Mouse (Mus musculus): Measurements from ENCODE around the gene Mthfs. TPM values are rescaled to one million over a fixed set of nuclear protein-coding genes. Genes with fewer than 3 reads are reported as not detected.
"Not testable (repeated sequence)": the region's sequence is repeated elsewhere in the genome, so short reads cannot be mapped to it uniquely, and the experiment has no call there.

The Mthfs gene
- 25.2 and 27.5 TPM in 2 replicates for polyA plus RNA-seq (2016; fragmentation: Nextera tagmentation; extraction: Ambion mirVana)

DNA sequence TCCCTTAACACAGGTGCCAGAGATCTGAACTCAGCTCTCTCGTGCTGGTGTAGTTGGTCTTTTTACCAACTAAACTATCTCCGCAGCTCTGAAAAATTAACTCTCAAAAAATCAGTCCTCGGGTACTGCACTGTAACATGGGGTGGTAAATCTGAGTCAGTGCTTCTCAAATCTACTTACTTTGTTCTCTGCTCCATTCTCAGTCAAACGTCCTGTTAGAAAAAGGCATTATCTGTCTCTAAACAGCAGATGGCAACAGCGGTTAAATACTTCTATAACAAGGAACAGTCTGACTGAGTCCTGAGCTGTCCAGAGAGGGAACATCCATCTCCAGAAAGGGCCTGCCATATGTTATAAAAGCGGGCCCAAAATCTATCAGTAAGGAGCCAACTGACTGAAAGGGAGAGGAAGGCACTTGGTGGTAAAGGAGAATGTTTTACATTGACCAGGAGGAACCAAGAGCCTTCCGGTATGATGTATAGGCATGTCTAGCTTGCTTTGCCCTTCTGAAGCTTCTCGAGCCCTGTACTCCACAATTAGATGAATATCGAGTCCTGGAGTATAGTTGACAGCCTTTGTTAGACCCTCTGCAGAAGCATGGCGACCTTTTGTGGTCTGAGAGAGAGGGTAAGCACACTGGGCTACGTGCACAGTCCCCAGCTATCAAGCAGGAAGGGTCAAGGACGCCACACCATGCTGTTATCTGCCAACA lies at the start of gene Mthfs:
Gene Mthfs, plus strand, starts transcription at position 324 of the 712 bp plus-strand sequence.
- WGBS: 26% methylated on average over 10 of the region's 12 CpGs

DNA sequence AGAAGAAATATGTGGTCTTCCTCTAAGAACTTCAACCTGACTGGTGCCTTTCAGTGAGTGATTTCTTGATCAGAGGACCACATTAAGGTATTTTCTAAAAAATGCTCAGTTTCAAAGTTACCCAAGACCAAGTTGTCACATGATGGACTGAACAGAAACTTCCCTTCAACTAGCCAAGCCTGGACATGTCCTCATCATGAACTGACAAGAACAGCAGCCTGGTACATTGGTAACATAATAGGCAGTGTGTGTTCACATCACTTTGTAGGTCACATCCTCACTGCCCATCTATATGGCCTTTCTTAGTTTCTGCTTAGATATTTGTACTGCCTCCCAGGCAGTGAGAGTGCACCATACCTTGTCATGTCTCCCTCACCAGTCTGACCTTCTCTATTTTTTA lies 37.9 kb upstream of the Mthfs start:
- H3K4me1 ChIP-seq: not testable (repeated sequence)

More for the DNA sequence above, at the start of gene Mthfs:
- H3K9me3 ChIP-seq, H3K27me3 ChIP-seq, H3K9ac ChIP-seq, H3K4me1 ChIP-seq, H3K36me3 ChIP-seq: not testable (repeated sequence)
- Histone ChIP-seq H3K4me2 (replicated peaks) (peak within 1 kb of the TSS; percentile 40), H3K27ac (peak within 1 kb of the TSS; percentile 74; the same call in 1 of the 2 replicates), H3K4me3 (peak within 1 kb of the TSS; percentile 32)
- ATAC-seq (ENCODE audit: insufficient number of reproducible peaks, insufficient read depth, low FRiP score, low TSS enrichment): peak; percentile 65; the same call in 1 of the 2 replicates

GRCm38 (mm10) chr9:89178833-89179232 lies 31.6 kb upstream of the Mthfs start:
- not testable (repeated sequence) for H3K4me1 ChIP-seq; H3K4me2 ChIP-seq (replicated peaks); H3K36me3 ChIP-seq; H3K27me3 ChIP-seq; H3K9ac ChIP-seq; H3K4me3 ChIP-seq; ATAC-seq (ENCODE audit: insufficient number of reproducible peaks, insufficient read depth, low FRiP score, low TSS enrichment); H3K27ac ChIP-seq; H3K9me3 ChIP-seq
- 36% methylated on average over 2 of the region's 3 CpGs for WGBS

More for the DNA sequence above, 37.9 kb upstream of the Mthfs start:
- not testable (repeated sequence) for H3K9me3 ChIP-seq; H3K27ac ChIP-seq; H3K27me3 ChIP-seq; H3K36me3 ChIP-seq; H3K4me3 ChIP-seq; ATAC-seq (ENCODE audit: insufficient number of reproducible peaks, insufficient read depth, low FRiP score, low TSS enrichment); H3K9ac ChIP-seq; H3K4me2 ChIP-seq (replicated peaks)

DNA sequence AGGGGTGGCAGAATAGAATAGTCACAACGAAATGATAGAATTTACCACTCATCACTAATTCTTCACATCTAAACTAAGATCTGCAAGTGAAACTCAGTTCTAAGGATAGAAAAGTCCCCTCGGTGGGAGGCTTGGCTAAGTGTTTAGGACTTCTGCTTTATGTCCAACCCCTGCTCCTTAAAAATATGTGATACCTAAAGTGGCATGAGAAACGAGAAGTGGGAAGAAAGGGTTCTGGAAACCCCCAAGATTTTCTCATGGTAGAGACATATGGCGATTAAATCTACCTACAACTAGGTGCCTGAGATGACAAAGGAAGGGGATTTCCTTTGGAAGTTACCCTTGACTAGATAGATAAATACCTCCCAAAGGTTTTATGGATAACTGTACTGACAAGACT lies 31.0 kb upstream of the Mthfs start:
- not testable (repeated sequence) for H3K36me3 ChIP-seq; H3K4me1 ChIP-seq; H3K4me2 ChIP-seq (replicated peaks); H3K27ac ChIP-seq; H3K4me3 ChIP-seq; H3K9ac ChIP-seq; H3K27me3 ChIP-seq; H3K9me3 ChIP-seq; ATAC-seq (ENCODE audit: insufficient number of reproducible peaks, insufficient read depth, low FRiP score, low TSS enrichment)
- 78% methylated on average over 4 of the region's 4 CpGs for WGBS

- H3K27me3 ChIP-seq; H3K4me1 ChIP-seq; H3K36me3 ChIP-seq; H3K4me2 ChIP-seq (replicated peaks); ATAC-seq (ENCODE audit: insufficient number of reproducible peaks, insufficient read depth, low FRiP score, low TSS enrichment); H3K27ac ChIP-seq; H3K4me3 ChIP-seq; H3K9ac ChIP-seq; H3K9me3 ChIP-seq: not testable (repeated sequence)
- WGBS: 77% methylated on average over 15 of the region's 15 CpGs
Measured at GRCm38 (mm10) chr9:89187006-89187405, 23.5 kb upstream of the Mthfs start.

DNA sequence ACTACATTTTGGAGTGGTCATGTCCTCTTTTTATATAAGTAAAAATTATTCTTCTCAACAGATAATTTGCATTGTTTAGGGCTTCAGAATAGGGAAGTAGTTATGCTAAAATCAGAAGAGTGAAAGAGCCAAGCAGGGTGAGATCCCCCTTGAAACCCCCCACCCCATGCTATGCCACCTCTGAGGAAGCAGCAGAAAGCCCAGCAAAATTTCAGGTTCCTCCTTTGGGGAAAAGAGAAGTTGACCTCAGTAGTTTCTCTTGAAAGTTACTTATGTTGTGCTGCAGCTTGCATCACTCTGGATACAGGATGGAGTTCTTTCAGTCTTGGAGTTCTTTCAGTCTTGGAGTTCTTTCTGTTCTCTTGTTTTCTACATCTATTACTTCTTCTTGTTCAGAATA lies 15.0 kb upstream of the Mthfs start:
- H3K27me3 ChIP-seq; H3K36me3 ChIP-seq; H3K9ac ChIP-seq; H3K9me3 ChIP-seq; H3K4me3 ChIP-seq; ATAC-seq (ENCODE audit: insufficient number of reproducible peaks, insufficient read depth, low FRiP score, low TSS enrichment); H3K4me1 ChIP-seq; H3K4me2 ChIP-seq (replicated peaks); H3K27ac ChIP-seq: not testable (repeated sequence)

DNA sequence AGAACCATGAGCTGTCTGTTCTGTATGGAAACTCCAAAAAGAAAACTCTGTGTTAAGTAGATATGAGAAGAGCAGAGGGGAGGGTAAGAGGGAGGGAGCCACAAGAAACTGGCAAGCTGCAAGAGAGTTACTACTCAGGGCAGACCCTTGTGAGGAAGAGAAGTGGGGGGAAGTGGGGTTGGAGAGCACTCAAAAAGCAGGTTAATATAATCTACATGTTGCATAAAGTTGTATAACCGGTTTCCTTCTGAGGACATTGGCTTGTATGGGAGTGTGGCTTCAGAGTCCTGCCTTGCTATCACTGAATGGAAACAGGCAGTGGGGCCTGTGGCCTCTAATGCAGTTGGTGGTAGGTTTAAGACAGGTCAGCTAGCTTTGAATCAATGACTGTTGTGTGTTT lies 13.0 kb upstream of the Mthfs start:
- H3K36me3 ChIP-seq; H3K27me3 ChIP-seq; H3K4me1 ChIP-seq; H3K4me3 ChIP-seq; H3K9me3 ChIP-seq; ATAC-seq (ENCODE audit: insufficient number of reproducible peaks, insufficient read depth, low FRiP score, low TSS enrichment); H3K27ac ChIP-seq; H3K4me2 ChIP-seq (replicated peaks); H3K9ac ChIP-seq: not testable (repeated sequence)
- WGBS: 90% methylated on average over 1 of the region's 1 CpGs

- not testable (repeated sequence) for H3K27ac ChIP-seq; H3K4me1 ChIP-seq; ATAC-seq (ENCODE audit: insufficient number of reproducible peaks, insufficient read depth, low FRiP score, low TSS enrichment); H3K4me2 ChIP-seq (replicated peaks); H3K9ac ChIP-seq; H3K9me3 ChIP-seq; H3K4me3 ChIP-seq; H3K27me3 ChIP-seq; H3K36me3 ChIP-seq
- 89% methylated on average over 3 of the region's 3 CpGs for WGBS
Measured at GRCm38 (mm10) chr9:89198349-89198748, 12.1 kb upstream of the Mthfs start.

- H3K27me3 ChIP-seq; H3K27ac ChIP-seq; ATAC-seq (ENCODE audit: insufficient number of reproducible peaks, insufficient read depth, low FRiP score, low TSS enrichment); H3K4me1 ChIP-seq; H3K4me3 ChIP-seq; H3K36me3 ChIP-seq; H3K4me2 ChIP-seq (replicated peaks); H3K9me3 ChIP-seq; H3K9ac ChIP-seq: not testable (repeated sequence)
- WGBS: 90% methylated on average over 5 of the region's 5 CpGs
Measured at GRCm38 (mm10) chr9:89198969-89199416, 11.5 kb upstream of the Mthfs start, which contains the start of the genes Bcl2a1b and Gm29094. Gene Bcl2a1b, plus strand, starts transcription at chr9:89199209. Gene Gm29094, plus strand, starts transcription at chr9:89199379.

- not testable (repeated sequence) for H3K4me2 ChIP-seq (replicated peaks); ATAC-seq (ENCODE audit: insufficient number of reproducible peaks, insufficient read depth, low FRiP score, low TSS enrichment); H3K27me3 ChIP-seq; H3K9ac ChIP-seq; H3K9me3 ChIP-seq; H3K36me3 ChIP-seq; H3K4me1 ChIP-seq; H3K27ac ChIP-seq; H3K4me3 ChIP-seq
Measured at GRCm38 (mm10) chr9:89202256-89202655, 8.2 kb upstream of the Mthfs start.

GRCm38 (mm10) chr9:89208939-89209338 lies 1.5 kb upstream of the Mthfs start:
- H3K4me2 ChIP-seq (replicated peaks); H3K4me1 ChIP-seq; H3K4me3 ChIP-seq; H3K9ac ChIP-seq; ATAC-seq (ENCODE audit: insufficient number of reproducible peaks, insufficient read depth, low FRiP score, low TSS enrichment); H3K9me3 ChIP-seq; H3K27ac ChIP-seq; H3K36me3 ChIP-seq; H3K27me3 ChIP-seq: not testable (repeated sequence)
- WGBS: 82% methylated on average over 1 of the region's 1 CpGs

DNA sequence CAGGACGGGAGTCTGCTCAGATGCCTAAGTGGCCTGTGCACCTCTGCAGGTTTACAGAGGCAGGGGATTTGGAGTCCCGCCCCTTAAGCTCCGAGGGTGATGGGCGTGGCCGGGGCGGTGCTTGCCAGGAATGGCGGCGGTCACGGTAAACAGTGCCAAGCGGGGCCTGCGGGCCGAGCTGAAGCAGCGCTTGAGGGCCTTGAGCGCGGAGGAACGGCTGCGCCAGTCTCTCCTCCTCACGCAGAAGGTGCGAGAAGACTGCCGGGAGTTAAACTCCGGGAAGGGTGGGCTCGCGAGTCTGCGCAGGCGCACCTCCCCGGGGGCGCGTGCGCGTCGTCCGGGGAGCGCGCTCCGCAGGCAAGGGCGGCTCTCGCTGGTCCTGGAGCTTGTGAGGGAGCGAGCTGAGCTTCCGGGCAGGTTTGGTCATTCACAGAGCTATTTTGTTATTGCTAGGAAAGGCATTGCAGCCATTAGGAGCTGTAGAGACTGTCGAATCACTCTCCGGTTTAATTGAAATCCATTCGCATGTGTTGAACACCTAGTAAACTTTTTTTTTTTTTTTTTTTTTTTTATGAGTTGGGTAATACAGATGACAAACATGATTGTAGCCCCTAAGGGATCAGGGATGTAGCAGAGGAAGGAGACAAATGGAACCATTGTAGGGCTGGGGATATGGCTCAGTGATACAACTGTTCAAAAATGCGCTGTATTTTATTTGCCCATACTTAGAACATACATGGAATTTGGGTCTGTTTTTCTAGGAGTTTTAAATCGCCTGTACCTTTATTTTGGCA lies 786 bp downstream of the Mthfs start:
- Histone ChIP-seq H3K27ac (peak overlapping the region; percentile 74; the same call in 1 of the 2 replicates), H3K4me2 (replicated peaks) (peak overlapping the region; percentile 36), H3K4me3 (peak overlapping the region; percentile 32)
- peak; percentile 97 for ATAC-seq (ENCODE audit: insufficient number of reproducible peaks, insufficient read depth, low FRiP score, low TSS enrichment)
- not testable (repeated sequence) for H3K27me3 ChIP-seq, H3K9ac ChIP-seq, H3K4me1 ChIP-seq, H3K36me3 ChIP-seq, H3K9me3 ChIP-seq
- 3% methylated on average over 15 of the region's 44 CpGs for WGBS
